Mouse (Mus musculus): ENCODE results near the gene Ddah1.

Ddah1 gene

GRCm38 (mm10) chr3:145922019-145922854 is 163.8 kb downstream of the Ddah1 start, which contains the start of gene Bcl10:
Bcl10 (plus strand) TSS chr3:145922804.
- no peak for DNase-seq

GRCm38 (mm10) chr3:145922971-145923370 is 164.5 kb downstream of the Ddah1 start:
- DNase-seq: no peak

GRCm38 (mm10) chr3:145923874-145924577 is 165.6 kb downstream of the Ddah1 start:
- DNase-seq: peak; percentile 99

- DNase-seq: no peak
These were observed 166.3 kb downstream of the Ddah1 start for GRCm38 (mm10) chr3:145924649-145925337.

GRCm38 (mm10) chr3:145925506-145925905 is 167.0 kb downstream of the Ddah1 start:
- no peak for DNase-seq

- DNase-seq: no peak
These were observed 171.3 kb downstream of the Ddah1 start for GRCm38 (mm10) chr3:145929525-145930400.

GRCm38 (mm10) chr3:145933845-145934244 is 175.4 kb downstream of the Ddah1 start:
- no peak for DNase-seq

GRCm38 (mm10) chr3:145937505-145938404 is 179.3 kb downstream of the Ddah1 start, which contains the start of gene 2410004B18Rik:
2410004B18Rik (plus strand) TSS chr3:145938014.
- peak; percentile 86 for DNase-seq

GRCm38 (mm10) chr3:145938405-145939349 is 180.2 kb downstream of the Ddah1 start:
- peak; percentile 17 for DNase-seq

- DNase-seq: no peak
These were observed 180.9 kb downstream of the Ddah1 start for GRCm38 (mm10) chr3:145939402-145939801.

GRCm38 (mm10) chr3:145939971-145940370 is 181.5 kb downstream of the Ddah1 start:
- DNase-seq: no peak

GRCm38 (mm10) chr3:145941971-145942370 is 183.5 kb downstream of the Ddah1 start:
- DNase-seq: peak; percentile 62
